Mouse (Mus musculus): ENCODE measurements at regions not wholly inside any gene's neighbourhood (a gene's known extent, or its start where the extent isn't known, plus 50 kb on each side); places are given as distances from the start of the nearest gene placed in this dataset.

DNA sequence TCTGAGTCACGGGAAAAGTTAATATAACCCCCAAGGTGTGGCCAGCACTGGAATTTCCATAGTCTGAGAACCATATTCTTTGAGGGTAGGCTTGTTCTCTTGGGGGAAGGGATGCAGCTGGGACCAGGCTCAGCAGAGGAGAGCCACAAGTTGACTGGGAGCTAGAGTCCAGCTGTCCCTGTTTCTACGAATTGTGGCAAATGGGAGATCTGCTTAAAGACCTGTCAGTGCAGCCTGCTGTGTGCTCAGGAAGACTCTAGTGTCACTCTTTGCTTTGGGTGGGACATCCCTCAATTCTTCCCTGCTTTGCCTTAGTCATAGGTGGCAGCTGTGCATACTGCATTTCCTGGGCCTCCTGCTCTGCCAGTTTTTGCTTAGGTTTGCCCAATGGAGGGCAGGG is 165.2 kb upstream of the Ctnnb1 start:
- Histone ChIP-seq H3K4me1 (ENCODE audit: control insufficient read depth, insufficient read depth, low read length) (peaks cover 19% of the 10 kb centered on the region), H3K9me3 (replicated peaks; ENCODE audit: control insufficient read depth, low read length) (no peaks in the 10 kb centered on the region), H3K4me3 (replicated peaks; ENCODE audit: low read length) (no peak overlapping the region), H3K4me2 (ENCODE audit: low read depth, low read length) (no peak overlapping the region), H3K27ac (ENCODE audit: low read length) (peak overlapping the region; percentile 73; the same call in 1 of the 2 replicates), H3K36me3 (ENCODE audit: control insufficient read depth, insufficient read depth, low read length) (no peaks in the 10 kb centered on the region), H3K27me3 (ENCODE audit: control insufficient read depth, insufficient read depth, low read length) (no peaks in the 10 kb centered on the region), H3K9ac (ENCODE audit: low read length) (no peak overlapping the region)
- no peak for ATAC-seq (ENCODE audit: insufficient read depth, low FRiP score)
- 57% methylated on average over 2 of the region's 2 CpGs for WGBS

DNA sequence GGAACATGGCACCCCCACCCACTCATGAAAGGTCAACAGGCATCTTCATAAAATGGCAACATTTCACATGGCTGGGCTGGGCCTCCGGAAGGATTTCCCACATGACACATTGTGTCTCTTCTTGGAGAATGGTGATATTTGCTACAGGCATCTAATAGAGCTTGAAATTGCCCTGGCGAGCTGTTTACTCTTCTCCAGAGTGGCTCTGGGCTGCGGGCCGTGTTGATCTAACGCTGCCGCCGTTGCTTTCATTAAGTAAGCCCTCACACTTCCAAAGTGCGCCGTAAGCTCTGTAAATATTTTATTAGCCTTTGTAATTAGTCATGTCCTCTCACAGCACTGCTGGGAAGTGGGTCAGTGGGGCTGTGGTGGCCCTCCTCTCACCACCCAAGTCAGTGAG is 164.4 kb upstream of the Ctnnb1 start:
- peak; percentile 54; the same call in 1 of the 2 replicates for ATAC-seq (ENCODE audit: insufficient read depth, low FRiP score)
- peak overlapping the region; percentile 73 for H3K27ac ChIP-seq (ENCODE audit: low read length)
- H3K9ac ChIP-seq (ENCODE audit: low read length), result no peak overlapping the region

GRCm38 (mm10) chr9:120765292-120765691 is 163.7 kb upstream of the Ctnnb1 start:
- Histone ChIP-seq H3K36me3 (ENCODE audit: control insufficient read depth, insufficient read depth, low read length) (no peaks in the 10 kb centered on the region), H3K27ac (ENCODE audit: low read length) (peak overlapping the region; percentile 15; the same call in 1 of the 2 replicates), H3K9ac (ENCODE audit: low read length) (no peak overlapping the region), H3K4me2 (ENCODE audit: low read depth, low read length) (no peak overlapping the region), H3K9me3 (replicated peaks; ENCODE audit: control insufficient read depth, low read length) (no peaks in the 10 kb centered on the region), H3K4me1 (ENCODE audit: control insufficient read depth, insufficient read depth, low read length) (peaks cover 31% of the 10 kb centered on the region), H3K4me3 (replicated peaks; ENCODE audit: low read length) (no peak overlapping the region), H3K27me3 (ENCODE audit: control insufficient read depth, insufficient read depth, low read length) (no peaks in the 10 kb centered on the region)
- ATAC-seq (ENCODE audit: insufficient read depth, low FRiP score), result no peak
- 49% methylated on average over 4 of the region's 4 CpGs for WGBS

More for the DNA sequence above, 164.4 kb upstream of the Ctnnb1 start:
- no peaks in the 10 kb centered on the region for H3K36me3 ChIP-seq (ENCODE audit: control insufficient read depth, insufficient read depth, low read length)
- H3K27me3 ChIP-seq (ENCODE audit: control insufficient read depth, insufficient read depth, low read length), result no peaks in the 10 kb centered on the region
- no peak overlapping the region for H3K4me2 ChIP-seq (ENCODE audit: low read depth, low read length)
- H3K4me3 ChIP-seq (replicated peaks; ENCODE audit: low read length), result no peak overlapping the region
- whole genome bisulfite sequencing, result 25% methylated on average over 9 of the region's 9 CpGs
- H3K4me1 ChIP-seq (ENCODE audit: control insufficient read depth, insufficient read depth, low read length), result peaks cover 28% of the 10 kb centered on the region
- H3K9me3 ChIP-seq (replicated peaks; ENCODE audit: control insufficient read depth, low read length), result no peaks in the 10 kb centered on the region

DNA sequence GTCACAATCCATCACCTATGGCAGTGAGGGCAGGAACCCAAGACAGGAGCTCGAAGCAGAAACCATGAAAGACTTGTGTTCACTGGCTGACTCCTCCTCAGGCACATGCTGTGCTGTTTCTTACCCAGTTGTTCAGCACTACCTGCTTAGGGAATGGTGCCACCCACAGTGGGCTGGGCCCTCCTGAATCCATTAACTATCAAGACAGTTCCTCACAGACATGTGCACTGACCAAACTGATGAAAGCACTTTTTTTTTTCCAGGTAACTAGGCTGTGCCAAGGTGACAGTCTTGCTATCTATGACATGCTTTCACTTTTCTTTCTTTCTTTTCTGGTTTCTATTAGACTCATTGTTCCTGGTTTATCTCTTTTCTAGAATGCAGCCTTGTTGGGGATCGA is 162.1 kb upstream of the Ctnnb1 start:
- H3K9ac ChIP-seq (ENCODE audit: low read length), result no peak overlapping the region
- H3K36me3 ChIP-seq (ENCODE audit: control insufficient read depth, insufficient read depth, low read length), result no peaks in the 10 kb centered on the region
- H3K4me2 ChIP-seq (ENCODE audit: low read depth, low read length), result no peak overlapping the region
- no peaks in the 10 kb centered on the region for H3K27me3 ChIP-seq (ENCODE audit: control insufficient read depth, insufficient read depth, low read length)
- ATAC-seq (ENCODE audit: insufficient read depth, low FRiP score), result no peak
- peaks cover 44% of the 10 kb centered on the region for H3K4me1 ChIP-seq (ENCODE audit: control insufficient read depth, insufficient read depth, low read length)
- H3K27ac ChIP-seq (ENCODE audit: low read length), result no peak overlapping the region
- WGBS, result 60% methylated on average over 2 of the region's 2 CpGs
- no peaks in the 10 kb centered on the region for H3K9me3 ChIP-seq (replicated peaks; ENCODE audit: control insufficient read depth, low read length)
- H3K4me3 ChIP-seq (replicated peaks; ENCODE audit: low read length), result no peak overlapping the region

- Histone ChIP-seq H3K4me3 (replicated peaks; ENCODE audit: low read length) (no peak overlapping the region), H3K27ac (ENCODE audit: low read length) (no peak overlapping the region), H3K9me3 (replicated peaks; ENCODE audit: control insufficient read depth, low read length) (no peaks in the 10 kb centered on the region), H3K27me3 (ENCODE audit: control insufficient read depth, insufficient read depth, low read length) (no peaks in the 10 kb centered on the region), H3K36me3 (ENCODE audit: control insufficient read depth, insufficient read depth, low read length) (no peaks in the 10 kb centered on the region), H3K4me2 (ENCODE audit: low read depth, low read length) (no peak overlapping the region), H3K4me1 (ENCODE audit: control insufficient read depth, insufficient read depth, low read length) (peaks cover 50% of the 10 kb centered on the region), H3K9ac (ENCODE audit: low read length) (no peak overlapping the region)
- ATAC-seq (ENCODE audit: insufficient read depth, low FRiP score), result no peak
- WGBS, result 81% methylated on average over 4 of the region's 4 CpGs
Observed at GRCm38 (mm10) chr9:120767396-120767795, 161.6 kb upstream of the Ctnnb1 start.

DNA sequence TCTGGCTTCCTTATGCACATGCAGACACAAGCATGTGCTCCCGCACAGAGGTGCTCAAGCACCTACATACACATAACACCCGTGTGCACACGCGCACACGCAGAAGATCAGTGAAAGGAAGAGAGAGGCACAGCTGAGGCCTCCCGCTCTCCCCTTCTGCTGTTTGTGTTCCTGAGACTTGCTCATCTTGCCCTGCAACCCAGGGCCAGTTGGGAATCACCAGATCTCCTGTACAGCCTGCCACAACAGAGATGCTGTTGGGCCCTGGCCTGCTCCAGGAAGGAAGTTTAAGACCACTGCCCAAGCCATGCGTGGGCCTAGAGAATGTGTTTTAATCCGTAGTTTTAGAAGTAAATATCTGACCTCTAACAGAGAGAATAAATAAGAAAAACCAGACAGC is 160.0 kb upstream of the Ctnnb1 start:
- Histone ChIP-seq H3K9ac (ENCODE audit: low read length) (no peak overlapping the region), H3K4me3 (replicated peaks; ENCODE audit: low read length) (no peak overlapping the region), H3K4me1 (ENCODE audit: control insufficient read depth, insufficient read depth, low read length) (peaks cover 53% of the 10 kb centered on the region), H3K4me2 (ENCODE audit: low read depth, low read length) (no peak overlapping the region), H3K27ac (ENCODE audit: low read length) (peak overlapping the region; percentile 72), H3K9me3 (replicated peaks; ENCODE audit: control insufficient read depth, low read length) (no peaks in the 10 kb centered on the region), H3K36me3 (ENCODE audit: control insufficient read depth, insufficient read depth, low read length) (no peaks in the 10 kb centered on the region), H3K27me3 (ENCODE audit: control insufficient read depth, insufficient read depth, low read length) (no peaks in the 10 kb centered on the region)
- 69% methylated on average over 8 of the region's 8 CpGs for WGBS
- no peak for ATAC-seq (ENCODE audit: insufficient read depth, low FRiP score)

- WGBS, result 31% methylated on average over 7 of the region's 7 CpGs
Observed at GRCm38 (mm10) chr9:120769679-120770078, 159.3 kb upstream of the Ctnnb1 start.

DNA sequence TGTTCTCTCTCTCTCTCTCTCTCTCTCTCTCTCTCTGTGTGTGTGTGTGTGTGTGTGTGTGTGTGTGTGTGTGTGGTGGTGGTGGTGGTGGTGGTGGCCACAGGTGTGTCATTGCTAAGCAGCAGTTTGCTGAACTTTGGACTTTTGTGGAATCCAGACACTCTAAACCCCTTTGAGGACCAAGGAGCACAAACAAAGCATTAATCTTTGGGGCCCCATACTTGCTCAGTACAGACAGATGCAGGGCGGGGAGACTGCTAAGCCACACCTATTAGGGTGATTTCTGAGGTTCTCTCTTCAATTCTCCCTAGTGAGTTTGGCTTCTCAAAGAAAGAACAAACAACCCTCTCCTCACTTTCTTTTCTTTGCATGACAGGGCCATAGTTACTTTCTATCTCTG is 158.1 kb upstream of the Ctnnb1 start:
- peak; percentile 89 for ATAC-seq (ENCODE audit: insufficient read depth, low FRiP score)
- Histone ChIP-seq H3K36me3 (ENCODE audit: control insufficient read depth, insufficient read depth, low read length) (no peaks in the 10 kb centered on the region), H3K4me2 (ENCODE audit: low read depth, low read length) (no peak overlapping the region), H3K27ac (ENCODE audit: low read length) (peak overlapping the region; percentile 87), H3K4me1 (ENCODE audit: control insufficient read depth, insufficient read depth, low read length) (peaks cover 42% of the 10 kb centered on the region), H3K9me3 (replicated peaks; ENCODE audit: control insufficient read depth, low read length) (no peaks in the 10 kb centered on the region), H3K27me3 (ENCODE audit: control insufficient read depth, insufficient read depth, low read length) (no peaks in the 10 kb centered on the region), H3K4me3 (replicated peaks; ENCODE audit: low read length) (no peak overlapping the region), H3K9ac (ENCODE audit: low read length) (no peak overlapping the region)
- whole genome bisulfite sequencing, result 21% methylated on average over 1 of the region's 1 CpGs

More at GRCm38 (mm10) chr9:120769679-120770078, 159.3 kb upstream of the Ctnnb1 start:
- H3K9me3 ChIP-seq (replicated peaks; ENCODE audit: control insufficient read depth, low read length), result no peaks in the 10 kb centered on the region
- no peak for ATAC-seq (ENCODE audit: insufficient read depth, low FRiP score)
- no peaks in the 10 kb centered on the region for H3K36me3 ChIP-seq (ENCODE audit: control insufficient read depth, insufficient read depth, low read length)
- H3K4me2 ChIP-seq (ENCODE audit: low read depth, low read length), result no peak overlapping the region
- H3K9ac ChIP-seq (ENCODE audit: low read length), result 0 out of 2 replicates have a peak overlapping the region, but pooled peaks have one; percentile 21
- H3K27ac ChIP-seq (ENCODE audit: low read length), result peak overlapping the region; percentile 72
- H3K27me3 ChIP-seq (ENCODE audit: control insufficient read depth, insufficient read depth, low read length), result no peaks in the 10 kb centered on the region
- peaks cover 47% of the 10 kb centered on the region for H3K4me1 ChIP-seq (ENCODE audit: control insufficient read depth, insufficient read depth, low read length)
- H3K4me3 ChIP-seq (replicated peaks; ENCODE audit: low read length), result no peak overlapping the region

- Histone ChIP-seq H3K27me3 (ENCODE audit: control insufficient read depth, insufficient read depth, low read length) (no peaks in the 10 kb centered on the region), H3K4me2 (ENCODE audit: low read depth, low read length) (no peak overlapping the region), H3K27ac (ENCODE audit: low read length) (peak overlapping the region; percentile 87), H3K9ac (ENCODE audit: low read length) (no peak overlapping the region), H3K4me1 (ENCODE audit: control insufficient read depth, insufficient read depth, low read length) (peaks cover 51% of the 10 kb centered on the region), H3K9me3 (replicated peaks; ENCODE audit: control insufficient read depth, low read length) (no peaks in the 10 kb centered on the region), H3K36me3 (ENCODE audit: control insufficient read depth, insufficient read depth, low read length) (no peaks in the 10 kb centered on the region), H3K4me3 (replicated peaks; ENCODE audit: low read length) (no peak overlapping the region)
- no peak for ATAC-seq (ENCODE audit: insufficient read depth, low FRiP score)
- WGBS, result 37% methylated on average over 4 of the region's 4 CpGs
Observed at GRCm38 (mm10) chr9:120771896-120772530, 157.0 kb upstream of the Ctnnb1 start.
